Mouse (Mus musculus): ENCODE data around the gene Usp53. TPM values are rescaled to one million over a fixed set of nuclear protein-coding genes. Genes with fewer than 3 reads are reported as not detected.

Usp53 gene
- total RNA-seq, 2 experiments from 2014 or later, result 8.4 to 11.1 TPM

DNA sequence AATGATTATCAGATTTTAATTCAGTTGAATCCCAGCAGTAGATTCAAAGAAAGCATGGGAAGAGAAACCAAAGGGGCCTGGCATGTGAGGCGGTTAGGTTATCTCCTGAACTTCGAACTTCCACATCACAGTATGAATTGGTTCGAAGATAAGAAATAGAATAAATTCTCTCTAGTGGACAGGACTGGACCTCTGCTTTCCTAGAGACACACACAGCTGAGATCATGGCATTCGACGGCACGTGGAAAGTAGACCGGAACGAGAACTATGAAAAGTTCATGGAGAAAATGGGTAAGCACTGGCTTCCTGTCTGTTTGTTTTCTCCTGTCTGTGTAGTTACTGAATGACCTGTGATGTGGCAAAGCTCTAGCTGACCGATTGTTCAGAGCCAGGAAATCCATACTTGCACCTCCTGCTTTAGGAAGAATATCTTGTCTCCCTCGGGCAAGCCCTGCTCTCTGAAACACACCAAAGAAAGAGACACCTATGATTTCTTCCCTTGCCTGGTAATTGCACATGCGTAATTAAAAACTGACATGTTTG lies 89.0 kb downstream of the Usp53 start:
- intact Hi-C loops (cut with DNase I), result no loop called here
- DNase-seq, result no peak

DNA sequence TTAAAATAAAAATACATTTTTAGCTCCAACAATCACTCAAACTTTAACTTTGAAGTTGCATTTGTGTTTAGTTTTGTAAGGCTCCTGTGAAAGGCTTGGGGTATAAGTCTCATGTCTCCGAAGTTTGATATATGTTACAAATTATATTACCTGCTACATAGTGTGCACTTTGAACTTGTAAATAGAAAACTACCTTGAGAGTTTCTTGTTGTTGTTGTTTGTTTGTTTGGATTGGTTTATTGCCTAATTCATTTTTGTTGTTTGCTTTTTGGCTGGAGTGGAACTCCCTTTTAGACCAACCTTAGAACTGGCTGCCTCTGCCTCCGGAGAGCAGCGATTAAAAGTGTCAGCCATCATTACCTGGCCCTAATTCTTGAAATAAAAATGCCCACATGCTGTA lies 89.5 kb downstream of the Usp53 start, which contains the start of gene Fabp2:
Gene Fabp2 (plus strand): TSS at position 301 of the 400 bp plus-strand sequence.
- intact Hi-C loops (cut with DNase I), result no loop called here

DNA sequence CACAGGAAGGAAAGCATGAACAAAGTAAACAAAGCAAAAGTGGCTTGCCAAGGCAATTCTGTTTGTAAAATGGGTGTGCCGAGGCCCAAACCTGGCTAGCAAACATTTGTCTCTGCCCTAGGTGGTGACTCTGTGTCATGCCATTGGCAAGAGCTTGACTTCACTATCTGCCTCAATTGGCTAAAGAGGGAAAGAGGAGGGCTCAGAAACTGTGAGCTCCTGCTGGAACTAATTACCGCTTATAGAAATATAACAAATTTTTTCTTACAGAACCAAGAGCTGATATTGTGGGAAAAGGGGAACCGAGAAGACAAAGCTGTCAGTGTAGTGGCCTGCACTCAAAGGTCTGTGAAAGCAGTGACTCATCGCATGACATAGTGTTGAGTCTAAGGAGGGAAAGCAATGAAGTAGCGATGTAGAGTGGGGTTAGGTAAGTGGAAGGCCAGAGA lies 95.9 kb downstream of the Usp53 start:
- intact Hi-C loops (cut with DNase I), result no loop called here
- no peak for DNase-seq

More for the DNA sequence above, 89.5 kb downstream of the Usp53 start, which contains the start of gene Fabp2:
- DNase-seq, result no peak

DNA sequence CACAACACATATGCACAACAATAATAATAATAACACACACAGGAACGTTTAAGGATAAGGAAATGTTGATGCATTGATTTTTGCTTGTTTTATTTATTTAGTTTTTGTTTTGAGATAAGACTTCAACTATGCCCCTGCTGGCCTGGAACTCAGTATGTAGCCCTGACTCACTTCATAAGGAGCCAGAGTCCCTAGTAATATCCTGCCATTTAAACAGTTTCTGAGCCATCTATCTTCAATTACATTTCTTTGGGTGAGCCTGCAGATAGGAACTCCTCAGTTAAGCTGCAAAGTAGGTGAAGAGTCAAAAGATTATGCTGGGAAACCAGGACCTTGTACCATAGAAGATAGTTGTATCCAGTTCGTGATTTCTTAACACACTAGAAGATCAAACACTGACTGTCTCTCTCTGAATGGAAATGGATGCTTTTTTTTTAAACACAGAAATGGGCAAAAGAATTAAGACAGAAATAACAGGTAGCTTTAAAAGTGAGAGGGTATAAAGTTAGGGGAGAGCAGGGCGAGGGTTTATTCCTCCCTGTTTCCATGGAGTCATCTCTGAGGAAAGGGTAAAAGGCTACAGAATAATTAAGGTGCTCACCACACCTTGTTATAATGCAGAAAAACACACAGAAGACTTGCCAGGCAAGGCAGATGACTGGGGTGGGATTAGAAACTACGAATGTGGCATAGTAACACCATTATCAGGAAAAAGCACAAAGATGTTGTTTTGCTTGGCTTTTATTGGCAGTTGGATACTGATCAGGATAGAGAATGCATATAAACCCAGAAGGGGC lies 96.6 kb downstream of the Usp53 start:
- no peak for DNase-seq
- intact Hi-C loops (cut with DNase I), result no loop called here

Small RNAs within 50 kb of the gene (microRNA-seq; reads per million reads assigned to microRNA genes)
- 0 reads per million in 2 experiments for gene Gm22066

Other genes with a start within 250 kb of the Usp53 start
- not detected for gene Fabp2, start 89.4 kb downstream of the Usp53 start, total RNA-seq (2021)
- not detected for gene Gm10959, start 65.2 kb downstream of the Usp53 start, total RNA-seq (2021)
- gene 1810037I17Rik, start 60.3 kb downstream of the Usp53 start, total RNA-seq (2021), result 10 to 100 TPM; 21.1 to 24.7 TPM
- gene Myoz2, start 50.5 kb upstream of the Usp53 start, total RNA-seq (2021), result 100 to 1,000 TPM; 209 to 515 TPM